Mouse (Mus musculus): ENCODE results near the gene Caln1. TPM values are rescaled to one million over a fixed set of nuclear protein-coding genes. Genes with fewer than 3 reads are reported as not detected.

Caln1 gene
- total RNA-seq, 2 experiments from 2014 or later, result 135 to 142 TPM

Other genes starting within 250 kb of the Caln1 start
- 10 to 100 TPM in 1 of 2 experiments, 1 to 10 TPM in 1; 9.8 to 13.0 TPM for gene Kctd7, start 224.6 kb upstream of the Caln1 start, total RNA-seq (2021)
- 10 to 100 TPM; 51.3 to 53.3 TPM for gene Rabgef1, start 197.7 kb upstream of the Caln1 start, total RNA-seq (2021)
- gene Tmem248, start 152.4 kb upstream of the Caln1 start, total RNA-seq (2021), result 10 to 100 TPM; 39.0 to 41.0 TPM
- 10 to 100 TPM; 76.4 to 78.2 TPM for gene Sbds, start 113.9 kb upstream of the Caln1 start, total RNA-seq (2021)
- 10 to 100 TPM; 15.2 to 18.2 TPM for gene Tyw1, start 113.8 kb upstream of the Caln1 start, total RNA-seq (2021)
- gene A330070K13Rik, start 15.2 kb downstream of the Caln1 start, total RNA-seq (2021), result 1 to 10 TPM; 1.2 to 3.0 TPM